Mouse (Mus musculus): ENCODE data around the gene Ptpn18.
"Not testable (repeated sequence)": the region's sequence is repeated elsewhere in the genome, so short reads cannot be mapped to it uniquely, and the experiment has no call there.

Ptpn18 gene

DNA sequence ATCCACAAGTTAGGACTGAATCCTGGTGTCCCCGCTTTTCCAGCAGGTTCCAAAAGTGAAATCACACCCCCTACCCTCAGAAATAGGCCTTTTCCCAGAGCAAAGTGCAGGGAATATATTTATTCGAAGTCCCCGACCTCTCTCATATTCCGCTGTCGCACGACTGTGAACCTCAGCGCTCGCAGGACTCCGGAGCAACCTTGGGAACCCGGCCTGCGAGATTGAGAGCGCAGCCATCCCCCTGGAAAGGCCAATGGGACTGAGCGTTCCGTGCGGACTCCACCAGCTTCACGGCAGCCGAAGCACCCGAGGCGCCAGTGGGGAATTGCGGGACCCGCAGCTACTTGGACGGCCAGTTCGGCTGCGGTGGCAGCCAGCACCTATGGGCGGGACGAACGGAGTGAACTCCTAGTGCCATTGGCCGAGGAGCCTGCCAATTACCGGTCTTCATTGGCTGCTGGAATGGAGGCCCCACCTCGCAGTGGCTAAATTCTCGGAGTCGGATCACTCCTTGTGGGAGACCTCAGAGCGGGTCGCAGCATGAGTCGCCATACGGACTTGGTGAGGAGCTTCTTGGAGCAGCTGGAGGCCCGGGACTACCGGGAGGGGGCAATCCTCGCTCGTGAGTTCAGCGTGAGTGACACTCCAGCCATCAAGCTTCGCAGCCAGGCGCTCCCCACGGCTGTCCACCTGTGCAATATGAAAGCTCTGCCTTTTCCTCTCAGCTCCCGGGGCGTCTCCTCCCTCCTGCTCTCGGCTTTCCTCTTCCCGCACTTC lies at the start of gene Ptpn18:
Gene Ptpn18, plus strand, starts transcription at position 479 of the 777 bp plus-strand sequence.
- peak; percentile 90 for DNase-seq (ENCODE audit: low spot score)

DNA sequence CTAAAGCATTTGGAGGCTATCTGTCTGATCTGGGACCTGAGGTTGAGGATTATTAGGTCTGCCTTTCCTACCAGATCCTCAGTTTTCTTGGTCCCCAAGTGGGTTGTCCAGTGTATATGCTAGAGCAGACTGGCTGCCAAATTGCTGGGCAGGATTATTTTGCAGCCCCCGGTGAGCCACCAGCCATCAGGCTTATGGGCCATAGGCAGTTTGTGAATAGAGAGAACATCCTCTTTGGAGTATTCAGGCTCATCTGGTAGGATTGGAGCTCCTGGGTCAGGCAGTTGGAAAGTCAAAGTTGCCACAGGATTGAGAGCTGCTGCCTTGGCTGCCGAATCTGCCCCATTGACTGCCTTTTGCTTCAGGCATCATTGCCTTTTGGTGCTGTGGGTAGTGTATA lies 31.1 kb upstream of the Ptpn18 start:
- no peak for DNase-seq (ENCODE audit: low spot score)

DNA sequence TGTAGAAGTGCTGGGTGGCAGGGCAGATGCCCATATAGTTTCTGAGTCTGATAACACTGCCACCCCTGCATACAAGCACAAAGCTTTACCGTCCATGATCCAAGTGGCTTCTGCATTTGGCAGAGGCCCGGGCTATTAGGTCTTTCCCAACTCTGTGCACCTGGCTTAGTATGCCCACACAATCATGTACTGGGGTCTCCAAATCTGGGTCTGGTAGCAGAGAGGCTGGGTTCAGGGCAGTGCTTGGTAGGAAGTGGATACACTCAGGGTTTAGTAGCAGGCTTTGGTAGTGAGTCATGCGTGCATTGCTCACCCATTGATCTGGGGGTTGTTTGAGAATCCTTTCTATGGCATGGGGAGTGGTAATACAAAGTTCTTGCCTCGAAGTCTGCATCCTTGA lies 30.3 kb upstream of the Ptpn18 start:
- no peak for DNase-seq (ENCODE audit: low spot score)

DNA sequence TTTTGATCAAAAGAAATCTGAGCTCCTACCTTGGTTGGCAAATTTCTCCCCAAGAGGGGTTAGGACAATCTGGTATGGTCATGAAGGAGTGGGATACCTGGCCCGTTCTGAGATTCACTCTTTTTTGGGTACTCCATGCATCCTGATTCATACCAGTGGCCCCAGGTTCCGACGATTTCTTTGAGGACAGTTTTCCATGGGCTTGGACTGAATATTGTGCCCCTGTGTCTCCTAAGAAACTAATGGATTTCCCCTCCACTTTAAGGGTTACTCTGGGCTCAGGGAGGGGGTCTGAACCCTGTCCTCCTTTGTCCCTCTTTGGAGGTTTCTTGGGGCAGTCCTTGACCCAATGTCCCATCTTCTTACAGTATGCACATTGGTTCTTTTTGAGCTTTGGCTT lies 28.6 kb upstream of the Ptpn18 start:
- no peak for DNase-seq (ENCODE audit: low spot score)

DNA sequence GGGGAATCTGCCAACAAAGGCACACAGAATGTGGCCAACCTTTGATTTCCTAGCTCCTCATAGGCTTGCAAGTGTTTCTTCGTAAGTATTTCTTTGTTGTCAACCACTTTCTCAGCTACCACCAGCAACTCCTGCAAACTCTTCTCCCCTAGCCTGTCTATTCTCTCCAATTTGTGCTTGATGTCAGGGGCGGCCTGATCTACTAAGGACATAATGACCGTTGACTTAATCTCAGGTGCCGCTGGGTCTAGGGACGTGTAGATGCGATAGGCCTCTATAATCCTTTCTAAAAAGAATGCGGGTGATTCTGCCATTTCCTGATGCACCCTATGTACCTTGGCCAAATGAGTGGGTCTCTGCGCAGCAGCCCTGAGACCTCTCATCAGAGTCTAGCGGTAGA lies 28.1 kb upstream of the Ptpn18 start:
- DNase-seq (ENCODE audit: low spot score) = no peak

DNA sequence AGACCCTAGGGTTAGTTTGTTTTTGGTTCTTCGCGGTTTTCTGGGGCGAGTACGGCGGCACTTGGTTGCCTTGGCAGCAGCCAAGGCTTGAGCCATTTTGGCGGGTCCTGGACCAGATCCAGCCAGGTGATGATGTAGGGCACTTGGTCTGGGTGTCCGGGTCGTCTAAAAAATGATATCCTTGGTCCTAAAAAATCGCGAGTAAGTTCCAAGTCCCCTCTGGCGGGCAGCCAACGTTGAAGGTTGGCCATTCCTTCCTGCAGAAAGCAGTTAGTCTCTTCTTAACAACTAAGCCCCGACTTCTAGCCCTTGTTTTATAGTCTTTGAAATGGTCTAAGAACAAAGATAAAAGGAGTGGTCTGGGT lies 27.2 kb upstream of the Ptpn18 start:
- no peak for DNase-seq (ENCODE audit: low spot score)

DNA sequence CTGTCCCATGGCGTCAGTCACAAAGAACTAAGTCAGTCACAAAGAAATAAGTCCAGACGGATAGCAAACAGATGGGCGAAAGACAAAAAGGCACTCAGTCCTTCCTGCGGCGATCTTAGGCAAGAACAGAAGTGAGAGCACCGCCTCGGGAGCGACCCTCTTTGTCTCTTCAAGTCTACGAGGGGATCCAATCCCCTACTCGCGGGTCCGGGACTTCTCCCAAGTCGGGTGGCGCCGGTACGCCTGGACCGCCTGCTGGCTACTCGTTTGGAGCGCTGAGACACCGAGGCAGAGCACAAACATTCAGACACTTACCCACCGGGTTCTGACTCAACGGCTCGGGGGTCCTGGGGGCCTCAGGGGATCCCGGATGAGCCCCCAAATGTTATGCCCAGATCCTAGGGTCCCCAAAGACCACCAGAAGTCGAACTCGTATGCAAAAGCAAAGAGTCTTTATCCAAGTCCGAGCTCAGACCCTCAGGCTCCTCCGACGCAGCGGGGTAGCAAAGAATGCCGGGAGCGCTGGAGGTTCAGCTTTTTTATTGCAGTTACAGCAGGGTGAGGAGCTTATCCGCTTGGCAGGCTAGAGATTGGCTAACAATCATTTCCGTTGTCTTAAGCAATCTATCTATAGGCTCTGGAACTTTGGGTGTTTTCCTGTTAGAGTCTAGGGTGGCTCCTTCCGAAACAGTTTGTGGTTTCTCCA lies 26.6 kb upstream of the Ptpn18 start:
- peak; percentile 7 for DNase-seq (ENCODE audit: low spot score)

DNA sequence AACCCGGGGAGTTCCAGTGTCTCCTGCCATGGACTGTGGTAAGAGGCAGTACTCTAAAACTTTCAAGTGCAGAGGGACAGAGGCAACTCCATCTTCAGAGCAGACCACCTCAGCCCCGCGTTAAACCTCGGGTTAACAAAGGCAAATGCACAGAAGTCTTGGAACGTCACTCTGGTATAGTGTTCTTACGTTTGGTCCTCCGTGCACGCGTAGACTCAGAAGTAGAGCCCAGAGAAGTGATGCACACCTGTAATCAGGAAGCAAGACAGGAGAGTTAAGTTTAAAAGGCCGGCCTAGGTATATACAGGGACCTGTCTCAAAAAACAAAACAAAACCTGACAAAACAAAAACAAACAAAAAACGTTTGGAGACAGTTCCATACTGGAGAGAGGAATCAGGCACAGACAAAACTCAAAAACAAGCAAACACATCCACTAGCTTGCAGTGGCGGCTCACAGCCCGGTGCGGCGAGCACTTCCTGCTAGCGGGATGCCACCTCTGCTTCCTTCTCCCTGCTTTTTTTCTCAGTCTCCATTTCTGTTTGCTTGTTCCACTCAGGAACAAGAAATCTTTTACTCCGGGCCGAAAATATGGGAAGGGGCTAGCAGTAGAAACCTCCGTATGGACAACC lies 25.6 kb upstream of the Ptpn18 start:
- no peak for DNase-seq (ENCODE audit: low spot score)

DNA sequence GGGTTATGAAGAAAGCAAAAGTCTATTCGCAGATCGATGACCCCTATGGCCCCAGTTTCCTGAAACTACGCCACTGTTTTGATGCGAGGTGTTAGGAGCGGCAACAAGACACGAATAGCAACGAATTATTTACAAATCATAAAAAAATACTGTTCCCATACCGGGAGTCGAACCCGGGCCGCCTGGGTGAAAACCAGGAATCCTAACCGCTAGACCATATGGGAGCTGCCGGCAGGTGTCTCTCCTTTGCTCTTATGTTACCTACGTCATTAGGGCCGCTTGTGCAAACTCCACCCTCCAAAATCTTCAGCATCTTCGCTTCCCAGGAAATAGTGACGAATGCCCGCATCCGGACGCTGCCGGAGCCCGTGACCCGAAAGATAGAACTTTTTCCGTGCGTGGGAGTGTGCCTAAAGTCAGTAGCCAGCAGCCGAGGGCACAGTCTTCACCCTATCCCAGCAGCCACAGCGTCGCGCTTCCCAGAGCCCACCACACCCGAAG lies 24.9 kb upstream of the Ptpn18 start:
- peak; percentile 79 for DNase-seq (ENCODE audit: low spot score)

DNA sequence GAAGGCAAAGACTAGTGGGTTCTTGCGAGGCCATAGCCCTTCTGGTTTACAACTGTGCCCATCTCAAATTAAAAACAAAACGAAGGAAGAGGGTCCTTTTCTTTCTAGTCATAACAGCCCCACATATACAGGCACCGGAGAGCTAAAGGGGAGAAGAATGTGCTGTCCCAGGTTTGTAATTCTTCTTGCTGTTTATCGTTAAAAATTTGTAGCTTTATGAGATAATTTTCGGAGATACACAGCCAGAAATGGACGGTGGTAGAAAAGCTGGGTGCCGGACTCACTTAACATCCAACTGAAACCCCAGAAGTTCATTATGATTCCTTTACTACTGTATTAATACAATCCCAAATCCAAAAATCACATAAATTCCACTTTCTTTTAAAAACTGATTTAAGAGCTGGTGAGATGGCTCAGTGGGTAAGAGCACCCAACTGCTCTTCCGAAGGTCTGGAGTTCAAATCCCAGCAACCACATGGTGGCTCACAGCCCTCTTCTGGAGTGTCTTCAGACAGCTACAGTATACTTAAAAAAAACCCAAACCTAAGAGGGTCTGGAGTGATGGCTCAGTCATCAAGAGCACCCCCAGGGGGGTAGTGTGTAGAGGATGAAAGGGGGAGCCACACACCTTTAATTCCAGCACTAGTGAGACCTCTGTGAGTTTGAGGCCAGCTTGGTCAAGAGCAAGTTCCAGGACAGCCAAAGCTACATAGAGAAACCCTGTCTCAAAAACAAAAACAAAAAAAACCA lies 24.0 kb upstream of the Ptpn18 start:
- DNase-seq (ENCODE audit: low spot score) = no peak

DNA sequence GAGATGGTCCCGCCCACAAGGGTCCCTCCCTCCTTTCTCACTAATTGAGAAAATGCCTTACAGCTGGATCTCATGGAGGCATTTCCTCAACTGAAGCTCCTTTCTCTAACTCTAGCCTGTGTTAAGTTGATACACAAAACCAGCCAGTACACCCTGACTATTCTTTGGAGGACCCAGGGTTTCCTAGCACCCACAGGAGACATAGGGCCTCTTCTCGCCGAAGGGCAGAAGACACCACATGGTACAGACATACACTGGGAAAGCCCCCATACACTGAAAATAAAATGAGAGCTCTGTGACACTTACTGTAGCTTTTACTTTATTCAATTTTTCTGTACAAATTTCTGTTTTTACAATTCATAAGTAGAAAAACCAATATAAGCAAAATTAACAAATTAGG lies 23.2 kb upstream of the Ptpn18 start:
- no peak for DNase-seq (ENCODE audit: low spot score)

DNA sequence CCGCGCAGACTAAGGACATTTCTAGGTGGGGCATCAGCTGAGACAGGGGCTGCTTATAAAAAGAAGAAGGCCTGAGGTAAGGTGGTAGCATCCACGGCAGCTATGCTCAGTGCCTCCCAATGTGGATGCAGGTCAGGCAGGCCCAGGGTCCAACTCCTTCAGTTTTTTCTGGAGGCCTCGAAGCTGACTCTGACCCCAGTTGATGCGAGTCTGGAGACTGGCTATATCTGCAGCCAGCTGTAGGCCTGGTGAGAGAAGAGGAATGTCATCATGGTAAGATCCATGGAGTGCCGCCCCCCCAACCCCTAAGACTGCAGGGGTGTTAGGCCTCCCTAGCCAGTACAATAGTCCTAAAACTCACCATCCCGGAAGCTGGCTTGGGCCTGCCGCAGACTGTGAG lies 22.2 kb upstream of the Ptpn18 start:
- DNase-seq (ENCODE audit: low spot score) = not testable (repeated sequence)

DNA sequence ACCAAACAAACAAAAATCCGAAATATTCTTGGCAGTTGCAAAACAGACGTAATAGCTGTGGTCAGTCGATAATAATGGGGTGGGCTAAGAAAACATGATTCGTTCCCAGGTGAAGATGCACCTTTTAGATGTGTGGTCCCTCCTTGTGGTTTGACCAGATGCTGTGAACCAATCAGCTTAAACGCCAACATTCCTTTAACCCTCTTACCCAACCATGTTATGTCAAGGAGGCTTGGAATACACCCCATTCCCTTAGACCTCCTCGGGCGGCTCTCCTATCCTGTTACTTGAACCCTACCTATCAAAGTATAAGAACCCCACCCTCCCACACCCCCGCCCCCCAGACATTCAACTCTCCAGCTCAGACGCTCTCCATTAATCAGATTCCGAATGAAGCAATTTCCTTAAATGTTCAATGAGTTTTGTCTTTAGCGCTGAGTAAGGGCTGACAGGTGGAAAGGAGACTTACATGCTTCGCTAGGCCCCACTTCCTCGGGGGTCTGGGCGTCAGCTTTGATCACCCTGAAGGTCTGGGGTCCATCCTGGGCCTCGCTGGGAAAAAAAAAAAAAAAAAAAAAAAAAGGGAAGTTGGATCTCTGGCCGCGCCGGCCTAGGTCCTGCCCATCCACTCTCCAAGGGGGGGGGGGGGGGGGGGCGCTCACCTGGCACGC lies 21.0 kb upstream of the Ptpn18 start:
- DNase-seq (ENCODE audit: low spot score) = no peak

DNA sequence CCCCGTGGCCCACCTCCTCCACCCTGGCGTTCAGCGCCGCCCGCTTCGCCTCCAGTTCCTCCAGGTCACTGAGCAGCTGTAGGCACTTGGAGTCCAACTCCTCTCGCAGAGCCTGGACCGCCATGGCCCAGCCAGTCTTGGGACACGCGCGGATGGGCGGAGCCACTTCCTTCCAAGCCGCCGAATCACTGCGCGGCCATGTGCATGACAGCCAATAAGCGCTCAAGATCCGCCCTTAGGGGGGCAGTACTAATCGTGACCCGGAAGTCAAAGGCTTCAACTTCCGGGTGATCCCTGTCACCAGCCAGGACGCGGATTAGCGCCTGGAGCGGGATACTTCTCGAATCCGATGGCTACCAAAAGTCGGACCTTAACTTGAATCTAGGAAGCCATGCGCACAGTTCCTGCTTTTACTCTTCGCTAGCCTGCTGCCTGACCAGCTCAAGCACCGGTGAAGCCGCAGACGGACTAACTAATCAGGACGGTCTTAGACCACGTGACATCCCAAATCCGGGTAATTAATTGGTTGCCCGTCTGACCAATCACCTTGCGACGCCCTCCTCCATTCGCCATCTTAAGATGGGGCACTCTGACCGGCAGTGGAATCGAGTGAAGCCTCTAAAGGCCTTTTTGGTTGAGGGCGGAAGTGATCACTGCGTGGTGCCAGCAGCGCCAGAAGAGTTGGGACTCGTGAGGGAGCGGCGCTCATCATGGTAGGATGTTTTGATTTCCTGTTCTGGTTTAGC lies 20.2 kb upstream of the Ptpn18 start, which contains the start of the genes Ccdc115 and Imp4:
Gene Ccdc115, minus strand, starts transcription at position 458 of the 746 bp plus-strand sequence.
Gene Imp4, plus strand, starts transcription at position 637 of the 746 bp plus-strand sequence.
- DNase-seq (ENCODE audit: low spot score) = peak; percentile 89

DNA sequence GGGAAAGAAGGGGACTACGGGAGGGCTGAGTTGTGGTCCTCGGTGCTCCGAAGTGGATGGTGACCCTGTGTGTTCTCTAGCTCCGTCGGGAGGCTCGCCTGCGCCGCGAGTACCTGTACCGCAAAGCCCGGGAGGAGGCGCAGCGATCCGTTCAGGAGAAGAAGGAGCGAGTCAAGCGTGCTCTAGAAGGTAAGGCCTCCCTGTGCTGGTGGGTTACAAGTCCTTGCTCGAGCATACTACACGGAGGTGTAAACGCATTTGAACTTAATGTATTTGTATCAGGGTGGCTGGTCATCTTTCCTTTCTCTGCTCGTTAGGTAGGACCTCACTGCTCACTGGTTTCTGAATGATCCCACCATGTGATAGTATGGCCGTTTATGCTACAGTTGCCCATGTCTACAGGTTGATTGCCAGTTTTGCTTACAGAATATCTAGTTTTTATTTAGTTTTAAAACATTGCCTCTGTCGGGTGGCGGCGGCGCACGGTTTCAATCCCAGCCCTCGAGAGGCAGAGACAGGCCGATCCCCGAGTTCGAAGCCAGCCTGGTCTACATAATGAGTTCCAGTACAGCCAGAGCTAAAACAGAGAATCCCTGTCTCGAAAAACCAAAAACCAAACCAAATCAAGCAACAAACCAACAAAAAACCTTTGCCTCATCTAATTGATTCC lies 19.5 kb upstream of the Ptpn18 start:
- peak; percentile 30 for DNase-seq (ENCODE audit: low spot score)

DNA sequence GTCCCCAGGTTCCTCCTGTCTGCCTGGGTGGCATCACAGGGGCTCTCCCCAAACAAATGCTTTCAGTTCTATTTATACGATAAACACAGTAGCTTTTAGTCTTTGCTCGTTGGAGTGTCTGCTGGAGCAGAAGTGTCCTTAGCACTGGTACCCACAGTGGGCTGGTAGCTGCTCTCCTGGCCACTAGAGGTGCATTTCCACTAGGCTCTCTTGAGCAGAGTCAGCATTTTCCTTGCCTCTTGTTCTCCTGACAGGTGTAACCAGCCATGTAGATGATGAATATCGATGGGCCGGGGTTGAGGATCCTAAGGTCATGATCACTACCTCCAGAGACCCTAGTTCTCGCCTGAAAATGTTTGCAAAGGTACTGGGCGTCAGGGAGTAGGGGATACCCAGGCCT lies 16.4 kb upstream of the Ptpn18 start:
- no peak for DNase-seq (ENCODE audit: low spot score)

DNA sequence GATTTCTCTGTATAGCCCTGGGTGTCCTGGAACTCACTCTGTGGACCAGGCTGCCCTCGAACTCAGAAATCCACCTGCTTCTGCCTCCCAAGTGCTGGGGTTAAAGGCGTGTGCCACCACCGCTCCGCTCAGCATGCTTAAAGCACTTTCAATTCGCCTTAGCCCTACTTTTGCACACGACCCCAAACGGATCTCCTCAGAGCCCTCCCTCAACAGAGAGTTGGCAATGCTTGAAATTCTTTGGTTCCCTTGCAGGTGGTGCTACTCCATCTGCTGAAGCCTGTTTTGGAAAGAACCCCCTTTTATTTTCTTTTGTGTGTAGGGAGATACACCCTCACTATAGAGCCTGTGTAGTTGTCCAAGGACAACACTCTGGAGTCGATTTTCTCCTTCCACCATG lies 1.1 kb upstream of the Ptpn18 start:
- no peak for DNase-seq (ENCODE audit: low spot score)

DNA sequence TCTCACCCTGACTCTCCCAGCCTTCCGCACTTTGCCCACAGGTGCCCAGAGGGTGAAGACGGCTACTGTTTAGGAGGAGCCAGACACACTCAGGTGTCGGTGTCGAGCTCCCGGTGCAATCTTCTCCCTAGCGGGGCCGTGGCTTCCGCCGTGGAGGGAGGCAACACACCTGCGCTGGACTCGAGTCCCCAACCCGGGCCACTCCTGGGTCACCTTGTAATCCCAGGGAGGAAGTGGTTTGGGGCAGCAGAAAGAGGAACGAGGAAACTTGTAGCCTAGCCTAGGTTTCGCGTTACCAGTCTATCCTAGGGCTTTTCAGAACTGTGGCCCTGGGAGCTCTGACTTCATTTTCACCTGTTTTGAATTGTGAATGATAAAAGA lies 489 bp downstream of the Ptpn18 start:
- DNase-seq (ENCODE audit: low spot score) = no peak

DNA sequence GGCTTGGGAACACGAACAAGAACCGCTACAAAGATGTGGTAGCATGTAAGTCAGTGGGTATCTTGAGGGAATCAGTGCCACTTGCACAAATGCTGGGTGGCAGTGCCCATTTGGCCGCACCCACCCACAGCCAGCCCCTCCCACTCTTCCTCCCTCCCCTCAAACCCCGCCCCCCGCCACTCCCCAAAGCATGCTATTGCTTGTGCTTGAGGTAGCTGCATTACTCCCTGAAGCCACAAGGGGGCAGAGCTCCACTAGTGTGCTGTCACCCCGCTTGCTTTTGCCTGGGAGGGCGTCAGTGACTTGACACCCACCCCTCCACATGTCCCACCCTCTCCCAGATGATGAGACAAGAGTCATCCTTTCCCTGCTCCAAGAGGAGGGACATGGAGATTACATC lies 3.2 kb downstream of the Ptpn18 start:
- no peak for DNase-seq (ENCODE audit: low spot score)

DNA sequence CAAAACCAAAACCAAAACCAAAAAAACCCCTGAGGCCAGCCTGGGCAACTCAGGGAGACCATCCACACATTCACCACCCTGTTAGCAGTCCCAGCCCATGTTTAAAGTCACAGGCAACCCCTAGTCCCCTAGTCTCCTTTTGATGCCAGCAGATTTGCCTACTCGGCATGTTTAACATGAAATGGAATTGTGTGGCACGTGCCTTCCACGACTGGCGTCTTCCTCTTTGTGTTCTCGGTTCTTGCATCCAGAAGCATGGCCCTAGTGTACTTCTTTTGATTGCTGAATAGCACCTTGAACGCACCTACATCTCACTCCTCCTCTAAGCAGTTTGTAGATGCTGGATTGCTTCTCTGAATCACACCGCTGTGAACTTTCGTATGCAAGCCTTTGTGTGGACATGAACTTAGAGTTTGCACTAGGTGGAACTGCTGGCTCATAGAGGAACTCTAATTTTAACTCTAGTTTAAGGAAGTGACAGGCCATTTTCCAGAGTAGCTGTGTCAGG lies 4.8 kb downstream of the Ptpn18 start:
- DNase-seq (ENCODE audit: low spot score) = no peak

Data from ovary, postnatal 10 days (tissue).